Mouse (Mus musculus) heart, adult 2 months (tissue): ENCODE data around the gene Cd247.

Experiments used
- CTCF ChIP-seq: fragments of 200-600 bp; IDR thresholded peaks from 2 replicates; pipeline ENCODE4 v1.8.1; 2022; ENCODE audit warnings: antibody characterized with exemption, mild to moderate bottlenecking, moderate library complexity
- POLR2A ChIP-seq: fragments of 200-500 bp; IDR thresholded peaks from 2 replicates; pipeline ENCODE4 v1.6.1; 2011; ENCODE audit warnings: mild to moderate bottlenecking, low read depth, low read length, control low read depth; ENCODE audit not compliant: insufficient read depth

DNA sequence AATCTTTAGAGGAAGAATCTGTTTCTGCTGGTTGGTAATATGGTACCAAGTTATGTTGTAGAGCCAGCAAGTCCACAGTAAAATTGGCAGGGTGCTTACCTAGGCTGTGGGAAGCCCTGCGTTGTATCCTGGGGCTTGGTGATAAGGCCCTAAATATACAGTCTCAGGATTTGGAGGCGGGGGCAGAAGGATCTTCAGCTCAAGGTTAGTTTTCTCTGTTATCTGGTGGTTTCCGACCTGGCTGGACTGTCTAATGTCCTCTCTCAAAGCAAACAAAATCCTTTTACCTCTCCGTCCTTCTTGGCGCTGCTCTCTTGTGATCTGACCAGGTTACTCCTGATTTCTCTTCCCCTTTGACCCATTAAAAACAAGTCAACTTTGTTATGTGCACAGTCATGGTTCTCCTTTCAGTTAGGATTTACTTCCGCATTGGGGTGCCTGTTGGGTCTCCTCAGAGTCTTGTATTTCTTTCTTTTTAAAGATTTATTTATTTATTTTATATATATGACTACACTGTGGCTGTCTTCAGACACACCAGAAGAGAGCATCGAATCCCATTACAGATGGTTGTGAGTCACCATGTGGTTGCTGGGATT, 22.1 kb upstream of the Cd247 start:
- TF ChIP-seq CTCF (no peak), POLR2A (no peak)
